Mouse (Mus musculus): ENCODE measurements around the gene Nup88. TPM values are rescaled to one million over a fixed set of nuclear protein-coding genes. Genes with fewer than 3 reads are reported as not detected.

Gene Nup88
- polyA plus RNA-seq, 2 experiments, result 115 to 120 TPM

DNA sequence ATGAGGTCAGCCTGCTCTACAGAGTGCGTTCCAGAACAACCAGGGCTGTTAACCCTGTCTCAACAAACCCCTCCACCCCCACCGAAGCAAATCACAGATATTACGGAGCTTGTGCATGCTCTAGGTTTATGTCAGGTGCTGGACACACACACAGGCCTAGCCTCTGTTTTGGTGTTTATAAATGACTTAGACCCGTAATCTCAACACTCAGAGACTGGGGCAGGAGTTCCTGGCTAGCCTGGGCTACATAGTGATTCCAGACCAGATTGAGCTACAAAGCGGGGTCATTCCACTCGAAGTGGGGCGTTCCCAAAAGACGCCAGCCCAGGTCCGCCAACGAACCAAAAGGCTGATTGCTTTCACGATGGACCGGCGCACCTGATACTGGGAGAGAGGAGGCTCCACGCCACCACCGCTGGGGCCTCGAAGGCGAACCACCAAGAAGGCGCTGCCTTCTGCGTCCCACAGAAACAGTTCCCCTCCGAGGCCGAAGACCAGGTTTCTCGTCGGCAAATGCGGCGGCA, 440 bp downstream of the Nup88 start:
- Histone ChIP-seq H3K9ac (ENCODE audit: low read depth, low read length, severe bottlenecking) (peak overlapping the region; percentile 86), H3K4me2 (replicated peaks; ENCODE audit: low read depth, low read length, severe bottlenecking) (peak overlapping the region; percentile 87), H3K27me3 (ENCODE audit: control insufficient read depth, insufficient read depth, low read length) (no peaks in the 10 kb centered on the region), H3K4me1 (ENCODE audit: control insufficient read depth, insufficient read depth, low read length) (peaks cover 13% of the 10 kb centered on the region), H3K27ac (replicated peaks; ENCODE audit: low read depth, low read length) (peak overlapping the region; percentile 85), H3K36me3 (ENCODE audit: control insufficient read depth, insufficient read depth, low read length) (peaks cover 39% of the 10 kb centered on the region), H3K9me3 (ENCODE audit: control insufficient read depth, low read length) (no peaks in the 10 kb centered on the region), H3K4me3 (replicated peaks; ENCODE audit: low read length) (peak overlapping the region; percentile 98)
- DNase-seq (ENCODE audit: low spot score) (no peak), ATAC-seq (ENCODE audit: low FRiP score, low read depth) (peak; percentile 16; the same call in 1 of the 2 replicates)
- WGBS, result under 1% methylated on average over 21 of the region's 25 CpGs
- TF ChIP-seq POLR2A (IDR thresholded peaks at IDR 0.05; ENCODE audit: borderline replicate concordance, extremely low read depth, insufficient read depth, insufficient read length), result no peak

DNA sequence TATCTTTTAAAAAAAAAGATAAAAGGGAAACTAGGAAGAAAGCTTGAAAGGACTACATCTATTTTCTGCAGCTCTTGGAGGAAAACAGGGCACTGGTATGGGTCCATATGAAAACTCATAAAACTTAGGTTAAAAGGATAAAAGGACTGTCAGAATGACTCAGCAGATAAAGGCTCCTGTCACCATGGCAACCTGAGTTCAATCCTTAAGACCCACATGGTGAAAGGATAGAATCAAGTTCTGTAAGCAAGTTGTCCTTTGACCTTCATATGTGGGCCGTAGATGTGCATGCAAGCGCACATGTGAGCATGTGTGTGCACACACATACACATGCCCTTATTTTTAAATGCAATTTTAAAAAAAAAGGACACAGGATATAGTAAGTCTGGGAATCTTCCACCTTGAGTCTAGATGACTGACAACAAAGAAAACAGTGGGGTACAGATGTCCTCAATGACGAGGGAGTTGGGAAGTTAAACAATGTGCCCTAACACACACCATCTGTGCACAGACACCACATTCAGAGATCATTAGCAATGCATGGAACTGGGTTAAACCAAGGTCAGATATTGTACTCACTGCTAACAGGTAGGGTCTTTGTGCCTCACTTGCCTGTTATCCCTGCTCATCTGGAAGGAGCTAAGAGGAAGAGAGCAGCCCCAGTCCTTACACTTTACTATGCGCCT, 5.4 kb downstream of the Nup88 start:
- H3K4me1 ChIP-seq (ENCODE audit: control insufficient read depth, insufficient read depth, low read length), result peaks cover 8% of the 10 kb centered on the region
- 85% methylated on average over 4 of the region's 4 CpGs for WGBS
- peaks cover 73% of the 10 kb centered on the region for H3K36me3 ChIP-seq (ENCODE audit: control insufficient read depth, insufficient read depth, low read length)
- H3K27me3 ChIP-seq (ENCODE audit: control insufficient read depth, insufficient read depth, low read length), result no peaks in the 10 kb centered on the region
- no peak for ATAC-seq (ENCODE audit: low FRiP score, low read depth)
- no peak for DNase-seq (ENCODE audit: low spot score)
- TF ChIP-seq POLR2A (IDR thresholded peaks at IDR 0.05; ENCODE audit: borderline replicate concordance, extremely low read depth, insufficient read depth, insufficient read length), result no peak
- H3K27ac ChIP-seq (replicated peaks; ENCODE audit: low read depth, low read length), result no peak overlapping the region
- no peak overlapping the region for H3K4me2 ChIP-seq (replicated peaks; ENCODE audit: low read depth, low read length, severe bottlenecking)
- no peaks in the 10 kb centered on the region for H3K9me3 ChIP-seq (ENCODE audit: control insufficient read depth, low read length)
- H3K4me3 ChIP-seq (replicated peaks; ENCODE audit: low read length), result no peak overlapping the region
- no peak overlapping the region for H3K9ac ChIP-seq (ENCODE audit: low read depth, low read length, severe bottlenecking)

DNA sequence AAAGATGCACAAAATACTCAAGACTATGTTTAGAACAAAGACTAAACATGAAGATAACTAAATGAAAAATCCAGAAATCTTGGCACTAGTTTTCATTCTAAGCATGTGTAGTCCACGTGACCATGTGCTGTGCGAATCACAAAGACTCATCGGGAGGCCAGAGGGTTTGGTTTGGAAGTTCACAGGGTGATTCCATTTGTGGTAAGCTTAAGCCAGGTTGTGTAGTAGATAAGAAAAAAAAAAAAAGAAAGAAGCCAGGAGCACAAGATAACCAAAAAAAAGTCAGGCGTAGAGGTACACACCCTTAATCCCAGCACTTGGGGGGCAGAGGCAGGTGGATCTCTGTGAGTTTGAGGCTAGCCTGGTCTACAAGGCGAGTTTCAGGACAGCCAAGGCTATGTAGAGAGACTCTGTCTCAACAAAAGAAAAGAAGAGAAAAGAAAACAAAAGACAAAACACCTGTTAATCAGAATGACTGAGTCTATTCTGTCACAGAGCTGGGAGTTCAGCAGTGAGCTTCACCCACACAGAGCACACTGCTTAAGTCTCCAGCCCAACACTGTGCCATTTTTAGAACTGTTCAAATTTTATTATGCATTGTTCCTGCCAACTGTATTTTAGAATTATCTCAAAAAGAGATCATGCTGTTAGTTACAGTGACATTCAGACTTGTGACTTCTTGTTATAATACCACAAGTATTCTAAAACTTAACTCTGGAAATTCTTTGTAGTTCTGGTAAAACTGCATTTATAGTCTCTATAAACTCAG, 8.8 kb downstream of the Nup88 start:
- ATAC-seq (ENCODE audit: low FRiP score, low read depth) (no peak), DNase-seq (ENCODE audit: low spot score) (no peak)
- no peak overlapping the region for H3K4me2 ChIP-seq (replicated peaks; ENCODE audit: low read depth, low read length, severe bottlenecking)
- no peaks in the 10 kb centered on the region for H3K27me3 ChIP-seq (ENCODE audit: control insufficient read depth, insufficient read depth, low read length)
- no peak for TF ChIP-seq POLR2A (IDR thresholded peaks at IDR 0.05; ENCODE audit: borderline replicate concordance, extremely low read depth, insufficient read depth, insufficient read length)
- no peak overlapping the region for H3K9ac ChIP-seq (ENCODE audit: low read depth, low read length, severe bottlenecking)
- H3K4me3 ChIP-seq (replicated peaks; ENCODE audit: low read length), result no peak overlapping the region
- H3K4me1 ChIP-seq (ENCODE audit: control insufficient read depth, insufficient read depth, low read length), result no peaks in the 10 kb centered on the region
- peaks cover 93% of the 10 kb centered on the region for H3K36me3 ChIP-seq (ENCODE audit: control insufficient read depth, insufficient read depth, low read length)
- WGBS, result 94% methylated on average over 5 of the region's 5 CpGs
- no peaks in the 10 kb centered on the region for H3K9me3 ChIP-seq (ENCODE audit: control insufficient read depth, low read length)
- no peak overlapping the region for H3K27ac ChIP-seq (replicated peaks; ENCODE audit: low read depth, low read length)

DNA sequence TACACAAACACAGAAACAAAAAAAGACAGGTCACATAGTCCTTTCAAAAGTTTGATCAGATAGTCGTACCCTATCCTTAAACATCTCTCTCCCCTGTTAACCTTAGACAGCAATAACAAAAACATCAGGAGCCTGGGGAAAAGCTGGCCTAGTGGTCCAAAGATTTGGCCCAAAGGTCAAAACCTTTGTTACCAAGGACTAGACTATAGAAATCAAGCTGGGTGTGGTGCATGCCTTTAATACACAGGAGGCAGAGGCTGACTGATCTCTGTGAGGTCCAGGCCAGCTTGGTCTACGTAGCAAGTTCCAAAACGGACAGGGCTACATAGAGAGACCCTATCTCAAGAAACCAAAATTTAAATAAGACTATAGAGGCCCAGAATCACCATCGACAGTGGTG, 15.1 kb downstream of the Nup88 start:
- no peak overlapping the region for H3K27ac ChIP-seq (replicated peaks; ENCODE audit: low read depth, low read length)
- DNase-seq (ENCODE audit: low spot score) (no peak), ATAC-seq (ENCODE audit: low FRiP score, low read depth) (no peak)
- no peaks in the 10 kb centered on the region for H3K27me3 ChIP-seq (ENCODE audit: control insufficient read depth, insufficient read depth, low read length)
- 94% methylated on average over 4 of the region's 4 CpGs for WGBS
- no peaks in the 10 kb centered on the region for H3K9me3 ChIP-seq (ENCODE audit: control insufficient read depth, low read length)
- no peaks in the 10 kb centered on the region for H3K4me1 ChIP-seq (ENCODE audit: control insufficient read depth, insufficient read depth, low read length)
- H3K9ac ChIP-seq (ENCODE audit: low read depth, low read length, severe bottlenecking), result no peak overlapping the region
- peaks cover 95% of the 10 kb centered on the region for H3K36me3 ChIP-seq (ENCODE audit: control insufficient read depth, insufficient read depth, low read length)
- H3K4me3 ChIP-seq (replicated peaks; ENCODE audit: low read length), result no peak overlapping the region
- H3K4me2 ChIP-seq (replicated peaks; ENCODE audit: low read depth, low read length, severe bottlenecking), result no peak overlapping the region
- TF ChIP-seq POLR2A (IDR thresholded peaks at IDR 0.05; ENCODE audit: borderline replicate concordance, extremely low read depth, insufficient read depth, insufficient read length), result no peak

DNA sequence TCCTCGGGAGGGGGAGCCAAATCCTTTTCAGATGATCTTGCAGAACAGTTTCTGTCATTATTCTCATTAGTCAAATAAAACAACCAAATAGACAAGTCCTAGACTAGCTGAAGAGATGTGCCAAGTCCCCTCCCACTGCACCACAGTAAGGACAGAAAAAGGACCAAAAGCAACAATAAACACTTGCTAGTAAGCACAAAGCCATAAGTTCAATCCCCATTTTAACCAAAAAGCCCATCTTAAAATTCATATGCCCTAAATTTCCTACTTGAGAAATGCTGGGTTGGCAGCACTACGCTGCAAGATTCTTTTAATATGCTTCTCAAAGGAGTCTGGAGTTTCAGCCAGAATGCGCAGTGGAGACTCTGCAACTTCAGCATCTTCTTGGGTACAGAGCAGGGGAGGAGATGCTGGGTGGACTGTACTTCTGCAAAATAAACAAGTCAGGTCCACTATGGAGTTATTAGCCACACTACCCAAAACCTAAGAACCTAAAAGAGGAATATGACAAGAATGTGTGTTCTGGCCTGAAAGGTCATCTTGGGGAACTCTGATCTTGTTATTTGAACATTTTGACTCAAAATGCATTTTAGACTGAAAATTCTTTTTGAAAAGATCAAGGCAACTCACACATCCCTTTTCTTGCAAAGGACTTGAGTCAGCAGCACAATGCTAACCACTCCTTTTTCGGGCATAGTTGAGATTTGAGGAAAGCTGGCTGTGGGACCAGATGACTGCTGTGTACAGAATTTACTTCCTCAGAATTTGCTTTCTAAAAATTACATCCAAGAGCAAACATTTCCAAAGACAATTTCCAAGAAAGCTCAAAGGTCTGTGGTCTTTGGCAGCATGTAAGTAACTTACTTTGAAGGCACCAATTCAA, 24.6 kb downstream of the Nup88 start:
- Histone ChIP-seq H3K4me2 (replicated peaks; ENCODE audit: low read depth, low read length, severe bottlenecking) (no peak overlapping the region), H3K27ac (replicated peaks; ENCODE audit: low read depth, low read length) (no peak overlapping the region), H3K4me3 (replicated peaks; ENCODE audit: low read length) (no peak overlapping the region), H3K9ac (ENCODE audit: low read depth, low read length, severe bottlenecking) (no peak overlapping the region), H3K27me3 (ENCODE audit: control insufficient read depth, insufficient read depth, low read length) (no peaks in the 10 kb centered on the region), H3K4me1 (ENCODE audit: control insufficient read depth, insufficient read depth, low read length) (no peaks in the 10 kb centered on the region), H3K9me3 (ENCODE audit: control insufficient read depth, low read length) (no peaks in the 10 kb centered on the region), H3K36me3 (ENCODE audit: control insufficient read depth, insufficient read depth, low read length) (peaks cover 91% of the 10 kb centered on the region)
- no peak for TF ChIP-seq POLR2A (IDR thresholded peaks at IDR 0.05; ENCODE audit: borderline replicate concordance, extremely low read depth, insufficient read depth, insufficient read length)
- DNase-seq (ENCODE audit: low spot score) (no peak), ATAC-seq (ENCODE audit: low FRiP score, low read depth) (no peak)
- 92% methylated on average over 4 of the region's 4 CpGs for WGBS
